Comparison of ENCODE assay signal across 10 mouse cellular contexts in the genomic region with DNA sequence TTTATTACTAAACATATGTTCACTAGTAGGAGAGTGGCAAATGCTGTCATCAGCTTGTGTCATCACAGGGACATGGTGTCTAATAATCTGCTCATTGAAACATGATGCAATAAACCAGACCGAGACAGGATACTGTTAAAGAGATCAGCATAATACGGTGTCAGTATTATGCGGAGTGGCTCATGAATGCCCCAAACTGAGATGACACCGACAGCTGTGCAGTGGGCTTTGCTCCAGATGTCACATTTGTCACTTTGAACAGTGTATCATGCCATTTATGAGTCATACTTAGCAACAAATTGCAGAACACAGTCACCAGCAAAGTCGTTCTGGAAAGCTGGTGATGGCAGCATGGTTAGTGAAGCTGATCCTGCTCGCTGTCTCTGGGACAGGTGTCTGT.
DNase-seq lines count a peak whose midpoint lies in the region.
"Had no signal": no experiment of that assay in that cellular context is flagged by ENCODE, and none has a peak within 500 bp of the region (broad histone marks: within the 10 kb centered on the region; RNA-seq: fewer than 3 reads in every experiment).

No protein-coding gene starts in this region.

- intact Hi-C loops in heart, postnatal 36 days (cut with DNase I) = no loop called here

- DNase-seq in kidney, postnatal 10 days = peak; percentile 7
- DNase-seq in kidney, postnatal 25 days = no peak
- peak; percentile 62 for DNase-seq in brain, adult 2 months (ENCODE audit: low read depth, low spot score)
- DNase-seq in frontal cortex, postnatal 36 days (ENCODE audit: low spot score in 2 of 2) = peak; percentile 15 to 22
- DNase-seq in left cerebral cortex, adult 11 months (ENCODE audit: low spot score) = peak; percentile 7
- no peak for DNase-seq in spleen, adult 18-20 months
- no peak for DNase-seq in adrenal gland, postnatal 4 days (ENCODE audit: low spot score in 2 of 2)
- DNase-seq in heart, postnatal 36 days = no peak
- DNase-seq: heart, postnatal 4 days; kidney, postnatal 4 days had no signal

Comparison
In these comparisons a context has a peak if more than half of its experiments do, and no peak if none do; other contexts are left out.
1. DNase-seq: peak in kidney, postnatal 10 days (single experiment), brain, adult 2 months (single experiment), frontal cortex, postnatal 36 days (2 of 2) and left cerebral cortex, adult 11 months (single experiment); none in kidney, postnatal 25 days (0 of 2), spleen, adult 18-20 months (0 of 2), adrenal gland, postnatal 4 days (0 of 2) and heart, postnatal 36 days (0 of 2).